ENCODE assay signal across 14 mouse cellular contexts in genomic region chr2:155944685-155945084, GRCm38 (mm10). TPM values are rescaled to one million over a fixed set of nuclear protein-coding genes. Genes with fewer than 3 reads are reported as not detected.
DNase-seq lines count a peak whose midpoint lies in the region; ATAC-seq lines count a peak whose summit lies in the region.
"Had no signal": no experiment of that assay in that cellular context is flagged by ENCODE, and none has a peak within 500 bp of the region (broad histone marks: within the 10 kb centered on the region; RNA-seq: fewer than 3 reads in every experiment).

No protein-coding gene starts in this region.

- no peaks in the 10 kb centered on the region for H3K9me3 ChIP-seq in heart, embryonic 14.5 days (ENCODE audit: control insufficient read depth, low read length)
- no peaks in the 10 kb centered on the region for H3K9me3 ChIP-seq in neural tube, embryonic 13.5 days
- no peaks in the 10 kb centered on the region for H3K9me3 ChIP-seq in hindbrain, embryonic 16.5 days (ENCODE audit: control insufficient read depth, low read length)
- H3K9me3 ChIP-seq in stomach, embryonic 15.5 days = no peaks in the 10 kb centered on the region

- H3K27ac ChIP-seq in heart, embryonic 14.5 days (replicated peaks in 1 of 2; ENCODE audit: control insufficient read depth in 1 of 2, insufficient read depth in 1 of 2, low read depth in 2 of 2, low read length in 2 of 2) = no peak overlapping the region
- H3K27ac ChIP-seq in neural tube, embryonic 13.5 days (replicated peaks) = 0 out of 2 replicates have a peak overlapping the region, but pooled peaks have one; percentile 9
- H3K27ac ChIP-seq in hindbrain, embryonic 16.5 days (ENCODE audit: low read depth, low read length) = no peak overlapping the region
- no peak overlapping the region for H3K27ac ChIP-seq in stomach, embryonic 15.5 days

- H3K4me3 ChIP-seq in heart, embryonic 14.5 days (ENCODE audit: control insufficient read depth in 1 of 2, insufficient read depth in 1 of 2, low read depth in 1 of 2, low read length in 2 of 2) = no peak overlapping the region
- H3K4me3 ChIP-seq in neural tube, embryonic 13.5 days = no peak overlapping the region
- H3K4me3 ChIP-seq in hindbrain, embryonic 16.5 days (ENCODE audit: low read length) = no peak overlapping the region
- H3K4me3 ChIP-seq in stomach, embryonic 15.5 days (replicated peaks) = no peak overlapping the region

- no peak for DNase-seq in heart, postnatal 4 days
- DNase-seq in neural tube, embryonic 10.5 days (ENCODE audit: extremely low spot score, low spot score) = no peak
- DNase-seq in frontal cortex, postnatal 14 days (ENCODE audit: low spot score in 2 of 2) = no peak
- no peak for DNase-seq in cerebellum, adult 18-20 months
- DNase-seq: cerebellum, postnatal 14 days; kidney, adult 11 months had no signal

- H3K27me3 ChIP-seq in heart, embryonic 14.5 days (ENCODE audit: control insufficient read depth, insufficient read depth, low read length) = peaks cover 13% of the 10 kb centered on the region
- H3K27me3 ChIP-seq in neural tube, embryonic 13.5 days = no peaks in the 10 kb centered on the region
- no peaks in the 10 kb centered on the region; the same call in 1 of the 2 replicates for H3K27me3 ChIP-seq in hindbrain, embryonic 16.5 days (replicated peaks; ENCODE audit: control insufficient read depth, insufficient read depth, low read length)
- no peaks in the 10 kb centered on the region for H3K27me3 ChIP-seq in stomach, embryonic 15.5 days (replicated peaks)
- H3K27me3 ChIP-seq: Patski had no signal

- peak overlapping the region; percentile 34; the same call in 1 of the 2 replicates for H3K4me2 ChIP-seq in heart, embryonic 14.5 days (ENCODE audit: low read length)
- 0 out of 2 replicates have a peak overlapping the region, but pooled peaks have one; percentile 14 for H3K4me2 ChIP-seq in neural tube, embryonic 13.5 days
- H3K4me2 ChIP-seq in hindbrain, embryonic 16.5 days (ENCODE audit: low read length) = 0 out of 2 replicates have a peak overlapping the region, but pooled peaks have one; percentile 2
- peak overlapping the region; percentile 24; the same call in 1 of the 2 replicates for H3K4me2 ChIP-seq in stomach, embryonic 15.5 days

- no peak for ATAC-seq in heart, embryonic 14.5 days (ENCODE audit: insufficient number of reproducible peaks, insufficient read depth, low FRiP score, low read depth)
- no peak for ATAC-seq in neural tube, embryonic 13.5 days (ENCODE audit: low read depth)
- no peak for ATAC-seq in hindbrain, embryonic 16.5 days
- no peak for ATAC-seq in stomach, embryonic 15.5 days (ENCODE audit: insufficient read depth, low FRiP score, low read depth)
- ATAC-seq: Patski had no signal

- 75% methylated on average over 4 of the region's 4 CpGs for WGBS in heart, embryonic 14.5 days
- 86% methylated on average over 4 of the region's 4 CpGs for WGBS in neural tube, embryonic 13.5 days
- WGBS in hindbrain, embryonic 16.5 days = 65% methylated on average over 4 of the region's 4 CpGs
- WGBS in stomach, embryonic 15.5 days = 84% methylated on average over 4 of the region's 4 CpGs

- H3K4me1 ChIP-seq in heart, embryonic 14.5 days (ENCODE audit: control insufficient read depth in 2 of 2, insufficient read depth in 2 of 2, low read length in 2 of 2) = peaks cover 2 to 7% of the 10 kb centered on the region in 2 experiments; a peak in 2 of 4 replicates
- peaks cover 66% of the 10 kb centered on the region for H3K4me1 ChIP-seq in neural tube, embryonic 13.5 days (replicated peaks)
- H3K4me1 ChIP-seq in hindbrain, embryonic 16.5 days (ENCODE audit: control insufficient read depth, insufficient read depth, low read depth, low read length) = peaks cover 4% of the 10 kb centered on the region; the same call in 1 of the 2 replicates
- peaks cover 12% of the 10 kb centered on the region; the same call in 1 of the 2 replicates for H3K4me1 ChIP-seq in stomach, embryonic 15.5 days

- H3K9ac ChIP-seq in heart, embryonic 14.5 days (ENCODE audit: low read length) = peak overlapping the region; percentile 3; the same call in 1 of the 2 replicates
- H3K9ac ChIP-seq in neural tube, embryonic 13.5 days = peak overlapping the region; percentile 45
- H3K9ac ChIP-seq in hindbrain, embryonic 16.5 days (ENCODE audit: low read depth, low read length) = 0 out of 2 replicates have a peak overlapping the region, but pooled peaks have one; percentile 23
- H3K9ac ChIP-seq in stomach, embryonic 15.5 days = no peak overlapping the region

- no peaks in the 10 kb centered on the region for H3K36me3 ChIP-seq in heart, embryonic 14.5 days (ENCODE audit: control insufficient read depth, insufficient read depth, low read length)
- H3K36me3 ChIP-seq in neural tube, embryonic 13.5 days = no peaks in the 10 kb centered on the region
- H3K36me3 ChIP-seq in hindbrain, embryonic 16.5 days (ENCODE audit: control insufficient read depth, insufficient read depth, low read length) = no peaks in the 10 kb centered on the region
- no peaks in the 10 kb centered on the region for H3K36me3 ChIP-seq in stomach, embryonic 15.5 days

RNA-seq across cellular contexts. Expression of gene Gdf5, which starts 0.5 kb away (rescaled TPM):
- 0.27 and 0.44 TPM in 2 replicates for polyA plus RNA-seq in heart, embryonic 14.5 days (2014; fragmentation: Nextera tagmentation; extraction: Ambion mirVana)
- under 1 TPM in 1 of 2 experiments, not detected in 1; 0.12 TPM for total RNA-seq in heart, postnatal 4 days (2021)
- 1.3 and 2.1 TPM in 2 replicates for polyA plus RNA-seq in neural tube, embryonic 13.5 days (2015; fragmentation: Nextera tagmentation; extraction: Ambion mirVana)
- polyA plus RNA-seq in hindbrain, embryonic 16.5 days (2015; fragmentation: Nextera tagmentation; extraction: Ambion mirVana) = 2.3 and 3.1 TPM in 2 replicates
- polyA plus RNA-seq in stomach, embryonic 15.5 days (2015; fragmentation: Nextera tagmentation; extraction: Ambion mirVana) = 0.67 and 0.69 TPM in 2 replicates
- polyA plus RNA-seq: C2C12 had no signal

RNA-seq across cellular contexts. Expression of gene Gm15557, which starts 4.2 kb away (rescaled TPM):
- polyA plus RNA-seq in heart, embryonic 14.5 days (2014; fragmentation: Nextera tagmentation; extraction: Ambion mirVana) = not detected in 2 replicates
- total RNA-seq in heart, postnatal 4 days (2021) = not detected
- not detected in 2 replicates for polyA plus RNA-seq in neural tube, embryonic 13.5 days (2015; fragmentation: Nextera tagmentation; extraction: Ambion mirVana)
- not detected in 2 replicates for polyA plus RNA-seq in hindbrain, embryonic 16.5 days (2015; fragmentation: Nextera tagmentation; extraction: Ambion mirVana)
- polyA plus RNA-seq in stomach, embryonic 15.5 days (2015; fragmentation: Nextera tagmentation; extraction: Ambion mirVana) = not detected in 2 replicates
- total RNA-seq: adrenal gland, postnatal 4 days had no signal
- polyA plus RNA-seq: C2C12; Patski; thymus, postnatal 0 days had no signal

RNA-seq across cellular contexts. Expression of gene Cep250, which starts 11.6 kb away (rescaled TPM):
- 6.9 and 7.2 TPM in 2 replicates for polyA plus RNA-seq in heart, embryonic 14.5 days (2014; fragmentation: Nextera tagmentation; extraction: Ambion mirVana)
- 10 to 100 TPM; 11.9 to 14.4 TPM for total RNA-seq in heart, postnatal 4 days (2021)
- polyA plus RNA-seq in neural tube, embryonic 13.5 days (2015; fragmentation: Nextera tagmentation; extraction: Ambion mirVana) = 13.6 and 18.6 TPM in 2 replicates
- polyA plus RNA-seq in hindbrain, embryonic 16.5 days (2015; fragmentation: Nextera tagmentation; extraction: Ambion mirVana) = 11.5 and 14.0 TPM in 2 replicates
- polyA plus RNA-seq in stomach, embryonic 15.5 days (2015; fragmentation: Nextera tagmentation; extraction: Ambion mirVana) = 21.3 and 22.8 TPM in 2 replicates

RNA-seq across cellular contexts. Expression of gene Uqcc1, which starts 14.6 kb away (rescaled TPM):
- 110 and 116 TPM in 2 replicates for polyA plus RNA-seq in heart, embryonic 14.5 days (2014; fragmentation: Nextera tagmentation; extraction: Ambion mirVana)
- 100 to 1,000 TPM; 149 to 164 TPM for total RNA-seq in heart, postnatal 4 days (2021)
- 69.7 and 73.1 TPM in 2 replicates for polyA plus RNA-seq in neural tube, embryonic 13.5 days (2015; fragmentation: Nextera tagmentation; extraction: Ambion mirVana)
- polyA plus RNA-seq in hindbrain, embryonic 16.5 days (2015; fragmentation: Nextera tagmentation; extraction: Ambion mirVana) = 66.3 and 74.9 TPM in 2 replicates
- 64.5 and 72.0 TPM in 2 replicates for polyA plus RNA-seq in stomach, embryonic 15.5 days (2015; fragmentation: Nextera tagmentation; extraction: Ambion mirVana)
